Mouse (Mus musculus) heart, embryonic 14.5 days (tissue): Measurements from ENCODE around the gene Ptges. TPM values are rescaled to one million over a fixed set of nuclear protein-coding genes. Genes with fewer than 3 reads are reported as not detected.
A peak's percentile ranks its signal among the peaks of the same experiment; 100 is the strongest.
"Not testable (repeated sequence)": the region's sequence is repeated elsewhere in the genome, so short reads cannot be mapped to it uniquely, and the experiment has no call there.

Source experiments
- ATAC-seq: fragments of 200-750 bp; cut with Nextera tagmentation; 2 replicates; pipeline ENCODE4 v1.8.0; 2017; ENCODE audit warnings: low read depth, moderate TSS enrichment; ENCODE audit not compliant: insufficient number of reproducible peaks, insufficient read depth, low FRiP score
- H3K27ac ChIP-seq, 2 experiments: fragments of 200-500 bp in 1 of 2; fragments of 300-500 bp in 1 of 2; sonication (generic) in 1 of 2; replicated peaks in 1 of 2; 2 replicates each; pipeline ENCODE4 v1.5.1; 2012 to 2014; ENCODE audit warnings: low read depth in 2 of 2, low read length in 2 of 2, control low read depth in 1 of 2, mild to moderate bottlenecking in 1 of 2, mixed read lengths in 1 of 2; ENCODE audit not compliant: control insufficient read depth in 1 of 2, insufficient read depth in 1 of 2
- H3K27me3 ChIP-seq: fragments of 300-500 bp; sonication (generic); 2 replicates; pipeline ENCODE4 v1.6.1; 2014; ENCODE audit warnings: mild to moderate bottlenecking, low read length, control low read depth; ENCODE audit not compliant: control insufficient read depth, insufficient read depth
- H3K36me3 ChIP-seq: fragments of 300-500 bp; sonication (generic); 2 replicates; pipeline ENCODE4 v1.6.1; 2014; ENCODE audit warnings: mild to moderate bottlenecking, control low read depth, low read length, mixed read lengths; ENCODE audit not compliant: control insufficient read depth, insufficient read depth
- H3K4me1 ChIP-seq, 2 experiments: fragments of 200-500 bp in 1 of 2; fragments of 300-500 bp in 1 of 2; sonication (generic) in 1 of 2; 2 replicates each; pipeline ENCODE4 v1.6.1; 2012 to 2014; ENCODE audit warnings: low read length in 2 of 2, control low read depth in 1 of 2, mixed read lengths in 1 of 2; ENCODE audit not compliant: control insufficient read depth in 2 of 2, insufficient read depth in 2 of 2
- H3K4me2 ChIP-seq: fragments of 300-500 bp; sonication (generic); 2 replicates; pipeline ENCODE4 v1.6.1; 2014; ENCODE audit warnings: mild to moderate bottlenecking, low read length
- H3K4me3 ChIP-seq, 2 experiments: fragments of 200-500 bp in 1 of 2; fragments of 300-500 bp in 1 of 2; sonication (generic) in 1 of 2; 2 replicates each; pipeline ENCODE4 v1.5.1; 2012 to 2014; ENCODE audit warnings: low read length in 2 of 2, mild to moderate bottlenecking in 2 of 2, control low read depth in 1 of 2, low read depth in 1 of 2, moderate library complexity in 1 of 2; ENCODE audit not compliant: control insufficient read depth in 1 of 2, insufficient read depth in 1 of 2
- H3K9ac ChIP-seq: fragments of 300-500 bp; sonication (generic); 2 replicates; pipeline ENCODE4 v1.6.1; 2014; ENCODE audit warnings: mild to moderate bottlenecking, low read length
- H3K9me3 ChIP-seq: fragments of 300-500 bp; sonication (generic); 2 replicates; pipeline ENCODE4 v1.6.1; 2016; ENCODE audit warnings: low read length, control low read depth; ENCODE audit not compliant: control insufficient read depth
- WGBS: fragments of 180-500 bp; shearing (Covaris S2); extraction: QIAGEN DNeasy Blood & Tissue Kit; methylation state at CpG from one replicate; pipeline ENCODE4 v1.1.7; 2014; 5-methylcytosine and 5-hydroxymethylcytosine counted together
- polyA plus RNA-seq: library from polyadenylated mRNA; unstranded; fragments of >200 nt; fragmentation: Nextera tagmentation; extraction: Ambion mirVana; gene quantifications from 2 replicates; pipeline ENCODE4 v1.2.1, GENCODE M21; 2014

The Ptges gene
- polyA plus RNA-seq, 1 experiment from 2014 or later: 3.9 TPM

- Histone ChIP-seq H3K4me1 (peaks cover 6 to 20% of the 10 kb centered on the region in 2 experiments), H3K9me3 (no peaks in the 10 kb centered on the region), H3K36me3 (peaks cover 74% of the 10 kb centered on the region), H3K27me3 (no peaks in the 10 kb centered on the region), H3K4me2 (no peak overlapping the region), H3K27ac (no peak overlapping the region), H3K9ac (no peak overlapping the region), H3K4me3 (no peak overlapping the region)
- 77% methylated on average over 4 of the region's 4 CpGs for WGBS
- no peak for ATAC-seq
These were observed 27.8 kb upstream of the Ptges start for GRCm38 (mm10) chr2:30957511-30957910.

- Histone ChIP-seq H3K27ac (no peak overlapping the region), H3K4me2 (peak overlapping the region; percentile 79; the same call in 1 of the 2 replicates), H3K36me3 (peaks cover 48% of the 10 kb centered on the region), H3K9ac (peak overlapping the region; percentile 83; the same call in 1 of the 2 replicates), H3K27me3 (no peaks in the 10 kb centered on the region), H3K4me1 (peaks cover 10 to 22% of the 10 kb centered on the region in 2 experiments), H3K9me3 (no peaks in the 10 kb centered on the region), H3K4me3 (no peak overlapping the region)
- WGBS: 65% methylated on average over 6 of the region's 6 CpGs
- no peak for ATAC-seq
These were observed 25.1 kb upstream of the Ptges start for GRCm38 (mm10) chr2:30954797-30955196.

GRCm38 (mm10) chr2:30952824-30953490, 23.3 kb upstream of the Ptges start, which contains the start of gene Tor1b:
Tor1b (plus strand) TSS chr2:30952959.
- peak; percentile 80 for ATAC-seq
- Histone ChIP-seq H3K4me3 (peak within 1 kb of the TSS; percentile 70), H3K36me3 (peaks cover 29% of the 10 kb centered on the region), H3K4me2 (peak within 1 kb of the TSS; percentile 79), H3K4me1 (peaks cover 10 to 22% of the 10 kb centered on the region in 2 experiments), H3K9ac (peak within 1 kb of the TSS; percentile 83), H3K9me3 (no peaks in the 10 kb centered on the region), H3K27me3 (no peaks in the 10 kb centered on the region), H3K27ac (peak within 1 kb of the TSS; percentile 60 to 67)
- WGBS: under 1% methylated on average over 60 of the region's 60 CpGs

- Histone ChIP-seq H3K9me3 (no peaks in the 10 kb centered on the region), H3K9ac (peak overlapping the region; percentile 83), H3K27me3 (no peaks in the 10 kb centered on the region), H3K4me2 (peak overlapping the region; percentile 79), H3K27ac (peak overlapping the region; percentile 47 to 67; a peak in 3 of 4 replicates), H3K4me1 (peaks cover 10 to 22% of the 10 kb centered on the region in 2 experiments), H3K4me3 (peak overlapping the region; percentile 19 to 70; a peak in 3 of 4 replicates), H3K36me3 (peaks cover 24% of the 10 kb centered on the region)
- peak; percentile 19; the same call in 1 of the 2 replicates for ATAC-seq
- WGBS: 29% methylated on average over 5 of the region's 5 CpGs
These were observed 22.8 kb upstream of the Ptges start for GRCm38 (mm10) chr2:30952457-30952823.

- 24% methylated on average over 16 of the region's 16 CpGs for WGBS
- no peak for ATAC-seq
- Histone ChIP-seq H3K36me3 (no peaks in the 10 kb centered on the region), H3K27me3 (no peaks in the 10 kb centered on the region), H3K4me2 (peak overlapping the region; percentile 56), H3K27ac (no peak overlapping the region), H3K9ac (no peak overlapping the region), H3K9me3 (no peaks in the 10 kb centered on the region), H3K4me3 (peak overlapping the region; percentile 27 to 33), H3K4me1 (no peaks in the 10 kb centered on the region)
These were observed 12.9 kb upstream of the Ptges start for GRCm38 (mm10) chr2:30942603-30943011.

GRCm38 (mm10) chr2:30942116-30942515, 12.5 kb upstream of the Ptges start:
- H3K9ac ChIP-seq, H3K9me3 ChIP-seq, ATAC-seq, H3K4me3 ChIP-seq, H3K36me3 ChIP-seq, H3K27ac ChIP-seq, H3K27me3 ChIP-seq, H3K4me1 ChIP-seq: not testable (repeated sequence)
- peak overlapping the region; percentile 56 for H3K4me2 ChIP-seq
- WGBS: 43% methylated on average over 7 of the region's 7 CpGs

- WGBS: 87% methylated on average over 5 of the region's 5 CpGs
- H3K36me3 ChIP-seq: no peaks in the 10 kb centered on the region
- no peak for ATAC-seq
- H3K27me3 ChIP-seq: no peaks in the 10 kb centered on the region
- no peak overlapping the region for H3K4me2 ChIP-seq
- H3K9me3 ChIP-seq: no peaks in the 10 kb centered on the region
- no peak overlapping the region for H3K4me3 ChIP-seq
- no peak overlapping the region for H3K9ac ChIP-seq
- H3K4me1 ChIP-seq: no peaks in the 10 kb centered on the region
- no peak overlapping the region for H3K27ac ChIP-seq
These were observed 11.9 kb upstream of the Ptges start for GRCm38 (mm10) chr2:30941586-30941985.
